In the genomic region with DNA sequence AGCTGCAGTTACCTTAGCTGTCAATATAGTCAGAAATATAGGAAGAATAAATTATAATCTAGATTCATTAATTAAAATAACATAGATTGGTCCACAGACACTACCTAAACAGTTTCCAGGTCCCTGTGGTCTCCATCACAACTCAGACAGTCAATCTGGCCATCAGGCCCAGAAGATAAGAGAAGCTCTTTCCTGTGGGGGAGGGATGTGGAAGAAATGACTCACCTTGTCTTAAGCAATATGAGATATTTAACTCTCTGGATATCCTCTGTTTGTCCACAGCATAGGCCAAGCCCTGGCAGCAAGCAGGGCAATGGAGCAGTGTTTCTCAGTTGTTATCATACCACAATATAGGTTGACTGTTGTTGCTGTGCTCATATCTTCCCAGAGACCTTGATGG, we compare ENCODE assay signal across 40 mouse cellular contexts. TPM values are rescaled to one million over a fixed set of nuclear protein-coding genes. Genes with fewer than 3 reads are reported as not detected.
"Had no signal": no experiment of that assay in that cellular context is flagged by ENCODE, and none has a peak within 500 bp of the region (broad histone marks: within the 10 kb centered on the region; RNA-seq: fewer than 3 reads in every experiment).

No protein-coding gene starts in this region.

- H3K4me2 ChIP-seq: heart, embryonic 12.5 days; hindbrain, embryonic 12.5 days; hindbrain, embryonic 15.5 days; intestine, embryonic 15.5 days; limb, embryonic 12.5 days; liver, embryonic 11.5 days; liver, embryonic 13.5 days had no signal

- ATAC-seq: hindbrain, postnatal 0 days; inflammation-experienced regulatory T-cells, adult 6 months; intestine, embryonic 15.5 days; intestine, postnatal 0 days had no signal

- H3K9ac ChIP-seq: heart, embryonic 12.5 days; hindbrain, embryonic 12.5 days; hindbrain, embryonic 15.5 days; intestine, embryonic 15.5 days; limb, embryonic 12.5 days; liver, embryonic 13.5 days had no signal

- H3K36me3 ChIP-seq: heart, embryonic 10.5 days; heart, embryonic 12.5 days; hindbrain, embryonic 10.5 days; hindbrain, embryonic 12.5 days; hindbrain, embryonic 15.5 days; intestine, embryonic 15.5 days; limb, embryonic 10.5 days; limb, embryonic 12.5 days; liver, embryonic 13.5 days had no signal

- H3K27me3 ChIP-seq: heart, embryonic 12.5 days; hindbrain, embryonic 12.5 days; hindbrain, embryonic 15.5 days; intestine, embryonic 15.5 days; limb, embryonic 12.5 days; liver, embryonic 13.5 days had no signal

- DNase-seq: gastrocnemius, adult 2 months; gastrocnemius, postnatal 10 days; gastrocnemius, postnatal 25 days; heart, adult 18-20 months; heart, postnatal 10 days; heart, postnatal 4 days; kidney, adult 18-20 months; kidney, adult 8-10 months; kidney, postnatal 10 days; kidney, postnatal 25 days; kidney, postnatal 4 days; liver; liver, embryonic 13.5 days had no signal

- H3K9me3 ChIP-seq: intestine, embryonic 15.5 days; limb, embryonic 10.5 days had no signal

- H3K27ac ChIP-seq: gastrocnemius, adult 2 months; heart, embryonic 10.5 days; hindbrain, embryonic 10.5 days; hindbrain, embryonic 12.5 days; hindbrain, embryonic 15.5 days; hindbrain, postnatal 0 days; intestine, embryonic 15.5 days; layer of hippocampus, adult 2 months; left cerebral cortex, adult 2 months; limb, embryonic 10.5 days; limb, embryonic 12.5 days; liver, embryonic 13.5 days had no signal

- H3K4me1 ChIP-seq: heart, embryonic 10.5 days; heart, embryonic 12.5 days; hindbrain, embryonic 10.5 days; hindbrain, embryonic 12.5 days; hindbrain, embryonic 15.5 days; intestine, embryonic 15.5 days; limb, embryonic 10.5 days; limb, embryonic 12.5 days; liver, embryonic 13.5 days had no signal

- H3K4me3 ChIP-seq: gastrocnemius, adult 2 months; heart, embryonic 10.5 days; heart, embryonic 12.5 days; hindbrain, embryonic 10.5 days; hindbrain, embryonic 12.5 days; hindbrain, embryonic 15.5 days; intestine, embryonic 15.5 days; layer of hippocampus, adult 2 months; left cerebral cortex, adult 2 months; limb, embryonic 10.5 days; limb, embryonic 12.5 days; liver, embryonic 13.5 days had no signal

RNA-seq across cellular contexts. Expression of a gene that starts 42.5 kb away (rescaled TPM):
- total RNA-seq: gastrocnemius, adult 2 months; gastrocnemius, postnatal 10 days; gastrocnemius, postnatal 25 days; gastrocnemius, postnatal 4 days; granulocyte monocyte progenitor cell, adult 5-6 weeks; heart, adult 18-20 months; heart, adult 8-10 months; heart, postnatal 10 days; heart, postnatal 25 days; heart, postnatal 4 days; hindbrain, postnatal 0 days; layer of hippocampus, adult 2 months; layer of hippocampus, postnatal 10 days; layer of hippocampus, postnatal 25 days; left cerebral cortex, adult 2 months; left cerebral cortex, postnatal 14 days; left cerebral cortex, postnatal 36 days had no signal
- polyA plus RNA-seq: heart, embryonic 10.5 days; heart, embryonic 12.5 days; heart, embryonic 14.5 days; heart, embryonic 16.5 days; hindbrain, embryonic 10.5 days; hindbrain, embryonic 12.5 days; hindbrain, embryonic 15.5 days; hindbrain, postnatal 0 days; inflammation-experienced regulatory T-cells, adult 6 months; intestine, embryonic 15.5 days; intestine, postnatal 0 days; kidney, embryonic 14.5 days; kidney, embryonic 16.5 days; limb, embryonic 10.5 days; limb, embryonic 12.5 days; limb, embryonic 14.5 days; liver, embryonic 11.5 days; liver, embryonic 13.5 days had no signal
